Mouse (Mus musculus) urinary bladder, postnatal 4 days (tissue): ENCODE data around the gene Traf3ip3.

Experiments used
- DNase-seq, 2 experiments: peaks; one replicate each; pipeline ENCODE4 v3.0.0; 2021 to 2022; ENCODE audit warnings: low spot score in 2 of 2

The Traf3ip3 gene

GRCm38 (mm10) chr1:193201383-193201778 is at the start of gene Traf3ip3:
Traf3ip3 (minus strand) TSS chr1:193201703.
- DNase-seq, result no peak

GRCm38 (mm10) chr1:193250026-193250425 is 48.5 kb upstream of the Traf3ip3 start:
- DNase-seq, result no peak

GRCm38 (mm10) chr1:193244235-193244634 is 42.7 kb upstream of the Traf3ip3 start:
- DNase-seq, result no peak

- DNase-seq, result no peak
These were observed 42.2 kb upstream of the Traf3ip3 start for GRCm38 (mm10) chr1:193243571-193244193.

- no peak for DNase-seq
These were observed 41.4 kb upstream of the Traf3ip3 start for GRCm38 (mm10) chr1:193242863-193243262.

GRCm38 (mm10) chr1:193242238-193242637 is 40.7 kb upstream of the Traf3ip3 start:
- peak; percentile 76 to 81 for DNase-seq

- DNase-seq, result no peak
These were observed 39.9 kb upstream of the Traf3ip3 start for GRCm38 (mm10) chr1:193241436-193241835.

GRCm38 (mm10) chr1:193238426-193238825 is 36.9 kb upstream of the Traf3ip3 start:
- DNase-seq, result no peak

- DNase-seq, result no peak
These were observed 33.4 kb upstream of the Traf3ip3 start for GRCm38 (mm10) chr1:193234930-193235329.

- no peak for DNase-seq
These were observed 32.7 kb upstream of the Traf3ip3 start for GRCm38 (mm10) chr1:193234130-193234645.

GRCm38 (mm10) chr1:193232732-193233131 is 31.2 kb upstream of the Traf3ip3 start:
- no peak for DNase-seq

- DNase-seq, result no peak
These were observed 29.4 kb upstream of the Traf3ip3 start for GRCm38 (mm10) chr1:193230935-193231334.

GRCm38 (mm10) chr1:193230531-193230930 is 29.0 kb upstream of the Traf3ip3 start:
- no peak for DNase-seq

- no peak for DNase-seq
These were observed 28.1 kb upstream of the Traf3ip3 start for GRCm38 (mm10) chr1:193229570-193229969.

- no peak for DNase-seq
These were observed 26.0 kb upstream of the Traf3ip3 start for GRCm38 (mm10) chr1:193227537-193227936.

GRCm38 (mm10) chr1:193226724-193227522 is 25.4 kb upstream of the Traf3ip3 start:
- no peak for DNase-seq

- no peak for DNase-seq
These were observed 24.6 kb upstream of the Traf3ip3 start for GRCm38 (mm10) chr1:193226114-193226513.

GRCm38 (mm10) chr1:193225531-193225930 is 24.0 kb upstream of the Traf3ip3 start:
- DNase-seq, result no peak

GRCm38 (mm10) chr1:193220408-193220807 is 18.9 kb upstream of the Traf3ip3 start:
- DNase-seq, result no peak

GRCm38 (mm10) chr1:193216000-193216399 is 14.5 kb upstream of the Traf3ip3 start:
- DNase-seq, result no peak

- DNase-seq, result no peak
These were observed 12.6 kb upstream of the Traf3ip3 start for GRCm38 (mm10) chr1:193214053-193214452.

- no peak for DNase-seq
These were observed 9.9 kb upstream of the Traf3ip3 start for GRCm38 (mm10) chr1:193211371-193211770.

- no peak for DNase-seq
These were observed 6.7 kb upstream of the Traf3ip3 start for GRCm38 (mm10) chr1:193208178-193208577.
